Mouse (Mus musculus) liver, postnatal 0 days (tissue): ENCODE measurements around the gene Smim14. TPM values are rescaled to one million over a fixed set of nuclear protein-coding genes. Genes with fewer than 3 reads are reported as not detected.

ENCODE experiments used
- ATAC-seq: fragments of 200-750 bp; cut with Nextera tagmentation; 2 replicates; pipeline ENCODE4 v1.8.0; 2017; ENCODE audit warnings: mild to moderate bottlenecking, moderate library complexity
- DNase-seq: peaks from one replicate; pipeline ENCODE4 v3.0.0-alpha.2; 2016
- H3K27ac ChIP-seq: fragments of 300-500 bp; sonication (generic); 2 replicates; pipeline ENCODE4 v1.5.1; 2014; ENCODE audit warnings: antibody characterized with exemption, moderate library complexity, mild to moderate bottlenecking, low read depth
- H3K27me3 ChIP-seq: fragments of 300-500 bp; sonication (generic); 2 replicates; pipeline ENCODE4 v1.6.1; 2014; ENCODE audit warnings: low read length, control low read depth, mixed read lengths; ENCODE audit not compliant: insufficient read depth
- H3K36me3 ChIP-seq: fragments of 300-500 bp; sonication (generic); replicated peaks from 2 replicates; pipeline ENCODE4 v1.6.1; 2014; ENCODE audit warnings: mild to moderate bottlenecking, control low read depth, low read length, moderate library complexity, mixed read lengths; ENCODE audit not compliant: insufficient read depth
- H3K4me1 ChIP-seq: fragments of 300-500 bp; sonication (generic); 2 replicates; pipeline ENCODE4 v1.6.1; 2014; ENCODE audit warnings: antibody characterized with exemption, mild to moderate bottlenecking, control low read depth; ENCODE audit not compliant: insufficient read depth
- H3K4me2 ChIP-seq: fragments of 300-500 bp; sonication (generic); 2 replicates; pipeline ENCODE4 v1.6.1; 2014; ENCODE audit warnings: low read depth, mild to moderate bottlenecking, low read length, moderate library complexity, mixed read lengths
- H3K4me3 ChIP-seq: fragments of 300-500 bp; sonication (generic); 2 replicates; pipeline ENCODE4 v1.5.1; 2014; ENCODE audit warnings: low read depth, low read length
- H3K9ac ChIP-seq: fragments of 300-500 bp; sonication (generic); replicated peaks from 2 replicates; pipeline ENCODE4 v1.6.1; 2014; ENCODE audit warnings: mild to moderate bottlenecking, moderate library complexity
- H3K9me3 ChIP-seq: fragments of 300-500 bp; sonication (generic); 2 replicates; pipeline ENCODE4 v1.6.1; 2016; ENCODE audit warnings: mild to moderate bottlenecking, control low read depth, low read length, mixed read lengths
- CTCF ChIP-seq: sonication (generic); IDR thresholded peaks from 2 replicates; pipeline ENCODE4 v1.5.1; 2016; ENCODE audit warnings: antibody characterized with exemption, low read depth
- EP300 ChIP-seq: IDR thresholded peaks from 2 replicates; pipeline ENCODE4 v1.6.1; 2016; ENCODE audit warnings: antibody characterized with exemption, low read depth, mild to moderate bottlenecking
- WGBS: fragments of 180-500 bp; shearing (Covaris S2); extraction: QIAGEN DNeasy Blood & Tissue Kit; methylation state at CpG from one replicate; pipeline ENCODE4 v1.1.7; 2014; ENCODE audit not compliant: insufficient replicate concordance; 5-methylcytosine and 5-hydroxymethylcytosine counted together
- polyA plus RNA-seq: library from polyadenylated mRNA; unstranded; fragments of >200 nt; fragmentation: Nextera tagmentation; extraction: Ambion mirVana; gene quantifications from 2 replicates; pipeline ENCODE4 v1.2.1, GENCODE M21; 2015

Smim14 gene
- polyA plus RNA-seq, 1 experiment from 2014 or later: 91.0 TPM

- DNase-seq: no peak
- no peaks in the 10 kb centered on the region for H3K27me3 ChIP-seq
- peaks cover 19% of the 10 kb centered on the region for H3K36me3 ChIP-seq
- H3K4me2 ChIP-seq: no peak overlapping the region
- TF ChIP-seq CTCF (no peak), EP300 (no peak)
- no peak overlapping the region for H3K27ac ChIP-seq
- no peak overlapping the region for H3K4me3 ChIP-seq
- ATAC-seq: no peak
- H3K4me1 ChIP-seq: no peaks in the 10 kb centered on the region
- no peak overlapping the region for H3K9ac ChIP-seq
- H3K9me3 ChIP-seq: no peaks in the 10 kb centered on the region
- 90% methylated on average over 8 of the region's 8 CpGs for WGBS
These were observed 114.2 kb downstream of the Smim14 start for GRCm38 (mm10) chr5:65422803-65423202.

- H3K27me3 ChIP-seq: no peaks in the 10 kb centered on the region
- H3K9me3 ChIP-seq: no peaks in the 10 kb centered on the region
- H3K9ac ChIP-seq: no peak overlapping the region
- peaks cover 19% of the 10 kb centered on the region; the same call in 1 of the 2 replicates for H3K36me3 ChIP-seq
- H3K4me3 ChIP-seq: no peak overlapping the region
- 0 out of 2 replicates have a peak, but pooled peaks have one; percentile 37 for ATAC-seq
- H3K4me1 ChIP-seq: no peaks in the 10 kb centered on the region
- no peak overlapping the region for H3K4me2 ChIP-seq
- WGBS: 43% methylated on average over 6 of the region's 6 CpGs
- no peak for DNase-seq
- TF ChIP-seq CTCF: no peak
- TF ChIP-seq EP300: no peak
- H3K27ac ChIP-seq: no peak overlapping the region
These were observed 116.2 kb downstream of the Smim14 start for GRCm38 (mm10) chr5:65420822-65421221.

GRCm38 (mm10) chr5:65419136-65419535 is 117.8 kb downstream of the Smim14 start:
- H3K27me3 ChIP-seq: no peaks in the 10 kb centered on the region
- peaks cover 19% of the 10 kb centered on the region; the same call in 1 of the 2 replicates for H3K36me3 ChIP-seq
- WGBS: 83% methylated on average over 10 of the region's 10 CpGs
- no peak overlapping the region for H3K4me3 ChIP-seq
- no peak overlapping the region for H3K4me2 ChIP-seq
- ATAC-seq: no peak
- no peaks in the 10 kb centered on the region for H3K4me1 ChIP-seq
- H3K9me3 ChIP-seq: no peaks in the 10 kb centered on the region
- H3K27ac ChIP-seq: no peak overlapping the region
- no peak overlapping the region for H3K9ac ChIP-seq
- TF ChIP-seq CTCF (no peak), EP300 (no peak)
- DNase-seq: no peak

GRCm38 (mm10) chr5:65415653-65416458 is 121.1 kb downstream of the Smim14 start:
- 35% methylated on average over 26 of the region's 26 CpGs for WGBS
- peak overlapping the region; percentile 37; the same call in 1 of the 2 replicates for H3K27ac ChIP-seq
- H3K27me3 ChIP-seq: no peaks in the 10 kb centered on the region
- H3K4me1 ChIP-seq: no peaks in the 10 kb centered on the region
- H3K4me2 ChIP-seq: 0 out of 2 replicates have a peak overlapping the region, but pooled peaks have one; percentile 24
- no peak overlapping the region for H3K4me3 ChIP-seq
- H3K9ac ChIP-seq: 0 out of 2 replicates have a peak overlapping the region, but pooled peaks have one; percentile 19
- TF ChIP-seq EP300 (no peak), CTCF (peak; percentile 42)
- H3K36me3 ChIP-seq: peaks cover 12% of the 10 kb centered on the region; the same call in 1 of the 2 replicates
- peak; percentile 42 for DNase-seq
- no peaks in the 10 kb centered on the region for H3K9me3 ChIP-seq
- peak; percentile 86 for ATAC-seq

- no peaks in the 10 kb centered on the region for H3K9me3 ChIP-seq
- TF ChIP-seq CTCF (no peak), EP300 (no peak)
- no peak overlapping the region for H3K9ac ChIP-seq
- no peak for ATAC-seq
- H3K4me1 ChIP-seq: no peaks in the 10 kb centered on the region
- H3K4me3 ChIP-seq: no peak overlapping the region
- no peak for DNase-seq
- no peaks in the 10 kb centered on the region for H3K27me3 ChIP-seq
- H3K36me3 ChIP-seq: peaks cover 48% of the 10 kb centered on the region
- H3K4me2 ChIP-seq: no peak overlapping the region
- 90% methylated on average over 12 of the region's 12 CpGs for WGBS
- no peak overlapping the region for H3K27ac ChIP-seq
These were observed 129.0 kb downstream of the Smim14 start for GRCm38 (mm10) chr5:65407989-65408388.

GRCm38 (mm10) chr5:65401251-65401994 is 135.6 kb downstream of the Smim14 start:
- no peak overlapping the region for H3K9ac ChIP-seq
- no peaks in the 10 kb centered on the region for H3K9me3 ChIP-seq
- no peak overlapping the region for H3K4me2 ChIP-seq
- ATAC-seq (peak; percentile 79), DNase-seq (peak; percentile 80)
- no peaks in the 10 kb centered on the region for H3K27me3 ChIP-seq
- H3K4me1 ChIP-seq: no peaks in the 10 kb centered on the region
- 28% methylated on average over 2 of the region's 2 CpGs for WGBS
- no peak overlapping the region for H3K27ac ChIP-seq
- TF ChIP-seq EP300 (no peak), CTCF (peak; percentile 98)
- H3K36me3 ChIP-seq: peaks cover 67% of the 10 kb centered on the region
- no peak overlapping the region for H3K4me3 ChIP-seq

Other genes with a start within 250 kb of the Smim14 start
- gene Rfc1, start 201.5 kb downstream of the Smim14 start, polyA plus RNA-seq: 26.4 and 32.3 TPM in 2 replicates
- 17.4 and 19.3 TPM in 2 replicates for gene Klb, start 188.9 kb downstream of the Smim14 start, polyA plus RNA-seq
- gene Rpl9, start 145.7 kb downstream of the Smim14 start, polyA plus RNA-seq: 609 and 626 TPM in 2 replicates
- 31.1 and 34.0 TPM in 2 replicates for gene Lias, start 145.7 kb downstream of the Smim14 start, polyA plus RNA-seq
- gene Ugdh, start 101.2 kb downstream of the Smim14 start, polyA plus RNA-seq: 13.0 and 13.5 TPM in 2 replicates
- gene Gm43552, start 44.4 kb downstream of the Smim14 start, polyA plus RNA-seq: 1.4 TPM in 1 of 2 replicates, not detected in the other
- 73.2 and 74.6 TPM in 2 replicates for gene Ube2k, start within 50 bp of the Smim14 start, polyA plus RNA-seq
- gene Pds5a, start 161.1 kb upstream of the Smim14 start, polyA plus RNA-seq: 12.7 and 13.7 TPM in 2 replicates
- 4.6 and 5.1 TPM in 2 replicates for gene N4bp2, start 226.3 kb upstream of the Smim14 start, polyA plus RNA-seq